Mouse (Mus musculus): ENCODE data around the gene Ftl1. TPM values are rescaled to one million over a fixed set of nuclear protein-coding genes. Genes with fewer than 3 reads are reported as not detected.
A peak's percentile ranks its signal among the peaks of the same experiment; 100 is the strongest.
"Not testable (repeated sequence)": the region's sequence is repeated elsewhere in the genome, so short reads cannot be mapped to it uniquely, and the experiment has no call there.

Ftl1 gene
- polyA plus RNA-seq, 1 experiment from 2014 or later, result 5,581 TPM

GRCm38 (mm10) chr7:45488293-45489204 is 28.9 kb upstream of the Ftl1 start, which contains the start of gene Dhdh:
Dhdh (minus strand) TSS chr7:45488805.
- Histone ChIP-seq H3K27ac (peak within 1 kb of the TSS; percentile 62; the same call in 1 of the 2 replicates), H3K4me3 (replicated peaks) (peak within 1 kb of the TSS; percentile 46), H3K27me3 (replicated peaks) (no peaks in the 10 kb centered on the region), H3K9ac (peak within 1 kb of the TSS; percentile 55), H3K9me3 (no peaks in the 10 kb centered on the region), H3K36me3 (peaks cover 10% of the 10 kb centered on the region; the same call in 1 of the 2 replicates), H3K4me2 (replicated peaks) (peak within 1 kb of the TSS; percentile 77), H3K4me1 (replicated peaks) (peaks cover 27% of the 10 kb centered on the region)
- 11% methylated on average over 38 of the region's 38 CpGs for WGBS
- peak; percentile 43 for ATAC-seq

GRCm38 (mm10) chr7:45487861-45488292 is 28.2 kb upstream of the Ftl1 start:
- Histone ChIP-seq H3K27ac (peak overlapping the region; percentile 62; the same call in 1 of the 2 replicates), H3K9me3 (no peaks in the 10 kb centered on the region), H3K4me1 (replicated peaks) (peaks cover 27% of the 10 kb centered on the region), H3K27me3 (replicated peaks) (no peaks in the 10 kb centered on the region), H3K36me3 (peaks cover 4% of the 10 kb centered on the region; the same call in 1 of the 2 replicates), H3K4me3 (replicated peaks) (peak overlapping the region; percentile 46), H3K9ac (0 out of 2 replicates have a peak overlapping the region, but pooled peaks have one; percentile 55), H3K4me2 (replicated peaks) (peak overlapping the region; percentile 77)
- WGBS, result 46% methylated on average over 11 of the region's 11 CpGs
- 0 out of 2 replicates have a peak, but pooled peaks have one; percentile 4 for ATAC-seq

- Histone ChIP-seq H3K9ac (no peak within 1 kb of the TSS), H3K4me2 (replicated peaks) (peak within 1 kb of the TSS; percentile 77; the same call in 1 of the 2 replicates), H3K4me3 (replicated peaks) (no peak within 1 kb of the TSS), H3K9me3 (no peaks in the 10 kb centered on the region), H3K27ac (peak within 1 kb of the TSS; percentile 62; the same call in 1 of the 2 replicates), H3K4me1 (replicated peaks) (peaks cover 23% of the 10 kb centered on the region), H3K27me3 (replicated peaks) (no peaks in the 10 kb centered on the region), H3K36me3 (no peaks in the 10 kb centered on the region)
- WGBS, result 83% methylated on average over 12 of the region's 12 CpGs
- no peak for ATAC-seq
These were observed 27.2 kb upstream of the Ftl1 start, which contains the start of gene Gm45808 for GRCm38 (mm10) chr7:45486761-45487415. Gm45808 (minus strand) TSS chr7:45486811.

GRCm38 (mm10) chr7:45486158-45486557 is 26.5 kb upstream of the Ftl1 start:
- no peak for ATAC-seq
- H3K27me3 ChIP-seq (replicated peaks), result no peaks in the 10 kb centered on the region
- no peak overlapping the region for H3K27ac ChIP-seq
- no peak overlapping the region for H3K4me2 ChIP-seq (replicated peaks)
- WGBS, result 60% methylated on average over 7 of the region's 7 CpGs
- no peak overlapping the region for H3K9ac ChIP-seq
- no peaks in the 10 kb centered on the region for H3K9me3 ChIP-seq
- H3K36me3 ChIP-seq, result no peaks in the 10 kb centered on the region
- H3K4me3 ChIP-seq (replicated peaks), result no peak overlapping the region
- peaks cover 20% of the 10 kb centered on the region for H3K4me1 ChIP-seq (replicated peaks)

GRCm38 (mm10) chr7:45484985-45485384 is 25.3 kb upstream of the Ftl1 start:
- ATAC-seq, result not testable (repeated sequence)

GRCm38 (mm10) chr7:45482166-45482565 is 22.5 kb upstream of the Ftl1 start:
- Histone ChIP-seq H3K36me3 (no peaks in the 10 kb centered on the region), H3K4me2 (replicated peaks) (no peak overlapping the region), H3K9me3 (no peaks in the 10 kb centered on the region), H3K4me1 (replicated peaks) (no peaks in the 10 kb centered on the region), H3K27ac (no peak overlapping the region), H3K27me3 (replicated peaks) (no peaks in the 10 kb centered on the region), H3K9ac (no peak overlapping the region), H3K4me3 (replicated peaks) (no peak overlapping the region)
- no peak for ATAC-seq
- 73% methylated on average over 1 of the region's 1 CpGs for WGBS

More at GRCm38 (mm10) chr7:45484985-45485384, 25.3 kb upstream of the Ftl1 start:
- H3K27ac ChIP-seq; H3K9me3 ChIP-seq; H3K4me2 ChIP-seq (replicated peaks); H3K27me3 ChIP-seq (replicated peaks); H3K4me3 ChIP-seq (replicated peaks); H3K36me3 ChIP-seq; H3K9ac ChIP-seq: not testable (repeated sequence)
- 84% methylated on average over 5 of the region's 5 CpGs for WGBS
- H3K4me1 ChIP-seq (replicated peaks), result peaks cover 11% of the 10 kb centered on the region; the same call in 1 of the 2 replicates

GRCm38 (mm10) chr7:45481374-45481927 is 21.8 kb upstream of the Ftl1 start, which contains the start of gene Tulp2:
Tulp2 (plus strand) TSS chr7:45481877.
- Histone ChIP-seq H3K4me1 (replicated peaks) (no peaks in the 10 kb centered on the region), H3K36me3 (no peaks in the 10 kb centered on the region), H3K4me3 (replicated peaks) (no peak within 1 kb of the TSS), H3K27ac (no peak within 1 kb of the TSS), H3K9me3 (no peaks in the 10 kb centered on the region), H3K4me2 (replicated peaks) (no peak within 1 kb of the TSS), H3K27me3 (replicated peaks) (no peaks in the 10 kb centered on the region), H3K9ac (no peak within 1 kb of the TSS)
- 54% methylated on average over 15 of the region's 15 CpGs for WGBS
- ATAC-seq, result peak; percentile 76

GRCm38 (mm10) chr7:45480310-45480709 is 20.6 kb upstream of the Ftl1 start:
- H3K4me3 ChIP-seq (replicated peaks); H3K4me2 ChIP-seq (replicated peaks); H3K27ac ChIP-seq; H3K36me3 ChIP-seq; H3K9me3 ChIP-seq; H3K4me1 ChIP-seq (replicated peaks); H3K9ac ChIP-seq; H3K27me3 ChIP-seq (replicated peaks); ATAC-seq: not testable (repeated sequence)
- 73% methylated on average over 4 of the region's 4 CpGs for WGBS

GRCm38 (mm10) chr7:45478774-45479173 is 19.1 kb upstream of the Ftl1 start:
- H3K9me3 ChIP-seq, result no peaks in the 10 kb centered on the region
- H3K9ac ChIP-seq, result no peak overlapping the region
- no peak overlapping the region for H3K27ac ChIP-seq
- 0 out of 2 replicates have a peak, but pooled peaks cover 2% of the 10 kb centered on the region for H3K4me1 ChIP-seq (replicated peaks)
- no peak overlapping the region for H3K4me2 ChIP-seq (replicated peaks)
- ATAC-seq, result no peak
- H3K36me3 ChIP-seq, result no peaks in the 10 kb centered on the region
- H3K27me3 ChIP-seq (replicated peaks), result no peaks in the 10 kb centered on the region
- 92% methylated on average over 7 of the region's 7 CpGs for WGBS
- no peak overlapping the region for H3K4me3 ChIP-seq (replicated peaks)

GRCm38 (mm10) chr7:45477003-45477402 is 17.3 kb upstream of the Ftl1 start:
- ATAC-seq, result no peak
- no peak overlapping the region for H3K4me3 ChIP-seq (replicated peaks)
- H3K4me1 ChIP-seq (replicated peaks), result 0 out of 2 replicates have a peak, but pooled peaks cover 2% of the 10 kb centered on the region
- 10% methylated on average over 3 of the region's 3 CpGs for WGBS
- no peak overlapping the region for H3K9ac ChIP-seq
- no peaks in the 10 kb centered on the region for H3K27me3 ChIP-seq (replicated peaks)
- no peak overlapping the region for H3K27ac ChIP-seq
- no peaks in the 10 kb centered on the region for H3K36me3 ChIP-seq
- no peak overlapping the region for H3K4me2 ChIP-seq (replicated peaks)
- no peaks in the 10 kb centered on the region for H3K9me3 ChIP-seq

GRCm38 (mm10) chr7:45476453-45476852 is 16.8 kb upstream of the Ftl1 start:
- Histone ChIP-seq H3K4me3 (replicated peaks) (no peak overlapping the region), H3K27me3 (replicated peaks) (no peaks in the 10 kb centered on the region), H3K27ac (no peak overlapping the region), H3K9ac (no peak overlapping the region), H3K36me3 (no peaks in the 10 kb centered on the region), H3K4me1 (replicated peaks) (0 out of 2 replicates have a peak, but pooled peaks cover 2% of the 10 kb centered on the region), H3K4me2 (replicated peaks) (no peak overlapping the region), H3K9me3 (no peaks in the 10 kb centered on the region)
- WGBS, result 44% methylated on average over 1 of the region's 1 CpGs
- ATAC-seq, result no peak
